Mouse (Mus musculus): ENCODE data around the gene Pxdn. TPM values are rescaled to one million over a fixed set of nuclear protein-coding genes. Genes with fewer than 3 reads are reported as not detected.

The Pxdn gene
- polyA plus RNA-seq, 1 experiment from 2014 or later = 58.0 TPM

DNA sequence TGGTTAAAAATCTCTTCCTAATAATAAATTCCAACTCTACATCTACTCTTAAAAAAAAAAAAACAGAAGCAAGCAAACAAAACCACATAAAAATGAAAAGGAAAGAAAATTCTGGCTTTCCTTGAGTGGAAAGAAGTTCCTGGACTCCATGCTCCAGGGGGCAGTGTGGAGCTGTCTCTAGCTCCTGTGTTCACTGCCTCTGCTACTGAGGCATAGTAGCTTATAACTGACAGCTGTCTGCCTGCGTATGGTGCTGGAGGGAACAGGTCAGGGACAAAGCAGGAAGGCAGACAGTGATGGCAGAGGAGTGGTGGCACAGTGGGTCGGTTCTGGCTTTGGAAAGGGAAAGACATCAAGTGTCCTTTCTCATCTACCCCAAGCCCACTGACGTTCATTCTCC lies 10.5 kb upstream of the Pxdn start:
- Histone ChIP-seq H3K4me1 (ENCODE audit: control insufficient read depth, insufficient read depth, low read length) (peaks cover 8% of the 10 kb centered on the region), H3K27me3 (ENCODE audit: control insufficient read depth, insufficient read depth, low read length) (no peaks in the 10 kb centered on the region), H3K9ac (ENCODE audit: low read length) (no peak overlapping the region), H3K27ac (ENCODE audit: low read length) (no peak overlapping the region), H3K4me3 (ENCODE audit: low read length) (no peak overlapping the region), H3K4me2 (ENCODE audit: low read depth, low read length) (no peak overlapping the region), H3K36me3 (ENCODE audit: control insufficient read depth, insufficient read depth) (no peaks in the 10 kb centered on the region), H3K9me3 (replicated peaks; ENCODE audit: control insufficient read depth, low read length) (no peaks in the 10 kb centered on the region)
- 34% methylated on average over 3 of the region's 3 CpGs for WGBS
- ATAC-seq (replicated peaks; ENCODE audit: extremely low read depth, insufficient read depth, low FRiP score) = no peak

- no peaks in the 10 kb centered on the region for H3K27me3 ChIP-seq (ENCODE audit: control insufficient read depth, insufficient read depth, low read length)
- H3K4me2 ChIP-seq (ENCODE audit: low read depth, low read length) = no peak overlapping the region
- no peaks in the 10 kb centered on the region for H3K9me3 ChIP-seq (replicated peaks; ENCODE audit: control insufficient read depth, low read length)
- H3K4me1 ChIP-seq (ENCODE audit: control insufficient read depth, insufficient read depth, low read length) = peaks cover 8% of the 10 kb centered on the region
- ATAC-seq (replicated peaks; ENCODE audit: extremely low read depth, insufficient read depth, low FRiP score) = 0 out of 2 replicates have a peak, but pooled peaks have one; percentile 54
- H3K36me3 ChIP-seq (ENCODE audit: control insufficient read depth, insufficient read depth) = no peaks in the 10 kb centered on the region
- no peak overlapping the region for H3K27ac ChIP-seq (ENCODE audit: low read length)
- WGBS = 34% methylated on average over 1 of the region's 1 CpGs
- H3K4me3 ChIP-seq (ENCODE audit: low read length) = no peak overlapping the region
- H3K9ac ChIP-seq (ENCODE audit: low read length) = no peak overlapping the region
These were observed 6.8 kb upstream of the Pxdn start for GRCm38 (mm10) chr12:29930591-29930990.

GRCm38 (mm10) chr12:29932951-29933350 lies 4.5 kb upstream of the Pxdn start:
- H3K27ac ChIP-seq (ENCODE audit: low read length) = no peak overlapping the region
- peaks cover 12% of the 10 kb centered on the region for H3K4me1 ChIP-seq (ENCODE audit: control insufficient read depth, insufficient read depth, low read length)
- H3K27me3 ChIP-seq (ENCODE audit: control insufficient read depth, insufficient read depth, low read length) = no peaks in the 10 kb centered on the region
- no peak overlapping the region for H3K9ac ChIP-seq (ENCODE audit: low read length)
- no peaks in the 10 kb centered on the region for H3K36me3 ChIP-seq (ENCODE audit: control insufficient read depth, insufficient read depth)
- ATAC-seq (replicated peaks; ENCODE audit: extremely low read depth, insufficient read depth, low FRiP score) = no peak
- no peak overlapping the region for H3K4me2 ChIP-seq (ENCODE audit: low read depth, low read length)
- no peak overlapping the region for H3K4me3 ChIP-seq (ENCODE audit: low read length)
- no peaks in the 10 kb centered on the region for H3K9me3 ChIP-seq (replicated peaks; ENCODE audit: control insufficient read depth, low read length)
- WGBS = 92% methylated on average over 1 of the region's 1 CpGs

DNA sequence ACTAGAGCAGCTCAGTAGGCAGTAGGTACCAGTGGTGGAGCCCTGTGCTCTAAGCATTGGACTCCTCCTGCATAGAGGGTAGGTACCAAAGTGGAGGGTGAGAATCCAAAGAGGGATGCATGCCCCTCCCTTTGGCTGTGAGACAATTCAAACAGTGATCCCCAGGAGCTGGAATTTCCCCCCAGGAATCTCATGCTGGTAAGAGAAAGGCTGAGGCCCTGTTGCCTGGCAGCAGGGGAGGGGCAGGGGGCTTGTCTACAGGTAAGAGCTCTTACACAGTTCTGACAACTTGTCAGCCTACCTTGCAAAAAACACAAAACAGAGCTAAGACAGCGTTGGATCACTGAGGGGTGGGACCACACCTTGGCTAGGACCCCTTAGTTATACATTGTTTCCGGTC lies 3.9 kb upstream of the Pxdn start:
- no peak for ATAC-seq (replicated peaks; ENCODE audit: extremely low read depth, insufficient read depth, low FRiP score)
- no peak overlapping the region for H3K4me2 ChIP-seq (ENCODE audit: low read depth, low read length)
- no peaks in the 10 kb centered on the region for H3K9me3 ChIP-seq (replicated peaks; ENCODE audit: control insufficient read depth, low read length)
- 79% methylated on average over 2 of the region's 2 CpGs for WGBS
- H3K27me3 ChIP-seq (ENCODE audit: control insufficient read depth, insufficient read depth, low read length) = no peaks in the 10 kb centered on the region
- H3K27ac ChIP-seq (ENCODE audit: low read length) = no peak overlapping the region
- peaks cover 12% of the 10 kb centered on the region for H3K4me1 ChIP-seq (ENCODE audit: control insufficient read depth, insufficient read depth, low read length)
- H3K4me3 ChIP-seq (ENCODE audit: low read length) = no peak overlapping the region
- H3K9ac ChIP-seq (ENCODE audit: low read length) = no peak overlapping the region
- no peaks in the 10 kb centered on the region for H3K36me3 ChIP-seq (ENCODE audit: control insufficient read depth, insufficient read depth)

- Histone ChIP-seq H3K9ac (ENCODE audit: low read length) (no peak overlapping the region), H3K4me3 (ENCODE audit: low read length) (no peak overlapping the region), H3K27ac (ENCODE audit: low read length) (no peak overlapping the region), H3K9me3 (replicated peaks; ENCODE audit: control insufficient read depth, low read length) (no peaks in the 10 kb centered on the region), H3K4me1 (ENCODE audit: control insufficient read depth, insufficient read depth, low read length) (peaks cover 15% of the 10 kb centered on the region), H3K36me3 (ENCODE audit: control insufficient read depth, insufficient read depth) (no peaks in the 10 kb centered on the region), H3K27me3 (ENCODE audit: control insufficient read depth, insufficient read depth, low read length) (no peaks in the 10 kb centered on the region), H3K4me2 (ENCODE audit: low read depth, low read length) (no peak overlapping the region)
- 69% methylated on average over 8 of the region's 8 CpGs for WGBS
- ATAC-seq (replicated peaks; ENCODE audit: extremely low read depth, insufficient read depth, low FRiP score) = no peak
These were observed 3.3 kb upstream of the Pxdn start for GRCm38 (mm10) chr12:29934120-29934581.

GRCm38 (mm10) chr12:29937851-29938375 lies 505 bp downstream of the Pxdn start:
- Histone ChIP-seq H3K27me3 (ENCODE audit: control insufficient read depth, insufficient read depth, low read length) (no peaks in the 10 kb centered on the region), H3K4me1 (ENCODE audit: control insufficient read depth, insufficient read depth, low read length) (peaks cover 37% of the 10 kb centered on the region), H3K36me3 (ENCODE audit: control insufficient read depth, insufficient read depth) (no peaks in the 10 kb centered on the region), H3K9me3 (replicated peaks; ENCODE audit: control insufficient read depth, low read length) (no peaks in the 10 kb centered on the region), H3K4me3 (ENCODE audit: low read length) (peak overlapping the region; percentile 90), H3K27ac (ENCODE audit: low read length) (peak overlapping the region; percentile 92), H3K4me2 (ENCODE audit: low read depth, low read length) (peak overlapping the region; percentile 68), H3K9ac (ENCODE audit: low read length) (peak overlapping the region; percentile 95)
- under 1% methylated on average over 49 of the region's 49 CpGs for WGBS
- peak; percentile 78 for ATAC-seq (replicated peaks; ENCODE audit: extremely low read depth, insufficient read depth, low FRiP score)

- H3K9ac ChIP-seq (ENCODE audit: low read length) = peak overlapping the region; percentile 95
- H3K4me2 ChIP-seq (ENCODE audit: low read depth, low read length) = peak overlapping the region; percentile 68
- peak overlapping the region; percentile 90 for H3K4me3 ChIP-seq (ENCODE audit: low read length)
- ATAC-seq (replicated peaks; ENCODE audit: extremely low read depth, insufficient read depth, low FRiP score) = peak; percentile 82
- H3K9me3 ChIP-seq (replicated peaks; ENCODE audit: control insufficient read depth, low read length) = no peaks in the 10 kb centered on the region
- H3K27me3 ChIP-seq (ENCODE audit: control insufficient read depth, insufficient read depth, low read length) = no peaks in the 10 kb centered on the region
- under 1% methylated on average over 40 of the region's 40 CpGs for WGBS
- peak overlapping the region; percentile 92 for H3K27ac ChIP-seq (ENCODE audit: low read length)
- H3K4me1 ChIP-seq (ENCODE audit: control insufficient read depth, insufficient read depth, low read length) = peaks cover 37% of the 10 kb centered on the region
- no peaks in the 10 kb centered on the region for H3K36me3 ChIP-seq (ENCODE audit: control insufficient read depth, insufficient read depth)
These were observed 1.1 kb downstream of the Pxdn start for GRCm38 (mm10) chr12:29938376-29939041.

DNA sequence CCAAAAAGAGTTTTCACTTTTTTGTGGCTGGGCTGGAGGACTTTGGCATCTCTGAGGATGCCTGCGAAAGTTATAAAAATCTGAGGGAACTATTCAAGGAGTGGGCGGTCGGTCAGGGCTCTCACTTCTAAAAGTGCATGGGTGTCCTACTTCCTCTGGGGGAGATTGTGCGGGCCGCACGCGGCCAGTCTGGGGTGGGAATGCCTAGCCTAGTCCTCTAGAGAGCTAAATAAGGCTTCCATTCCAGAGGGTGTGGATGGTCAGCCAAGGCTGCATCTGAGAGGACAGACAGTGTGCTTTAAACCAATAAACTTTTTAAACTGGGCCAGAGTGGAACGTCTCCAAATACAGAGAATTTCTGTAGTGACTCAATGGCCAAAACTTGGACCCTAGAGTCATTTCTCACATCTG lies 1.9 kb downstream of the Pxdn start:
- Histone ChIP-seq H3K4me3 (ENCODE audit: low read length) (peak overlapping the region; percentile 90), H3K27me3 (ENCODE audit: control insufficient read depth, insufficient read depth, low read length) (no peaks in the 10 kb centered on the region), H3K36me3 (ENCODE audit: control insufficient read depth, insufficient read depth) (no peaks in the 10 kb centered on the region), H3K27ac (ENCODE audit: low read length) (peak overlapping the region; percentile 92), H3K9ac (ENCODE audit: low read length) (peak overlapping the region; percentile 95), H3K4me2 (ENCODE audit: low read depth, low read length) (peak overlapping the region; percentile 68), H3K4me1 (ENCODE audit: control insufficient read depth, insufficient read depth, low read length) (peaks cover 38% of the 10 kb centered on the region), H3K9me3 (replicated peaks; ENCODE audit: control insufficient read depth, low read length) (no peaks in the 10 kb centered on the region)
- WGBS = 22% methylated on average over 8 of the region's 8 CpGs
- ATAC-seq (replicated peaks; ENCODE audit: extremely low read depth, insufficient read depth, low FRiP score) = no peak

- H3K4me3 ChIP-seq (ENCODE audit: low read length) = no peak overlapping the region
- no peaks in the 10 kb centered on the region for H3K9me3 ChIP-seq (replicated peaks; ENCODE audit: control insufficient read depth, low read length)
- H3K27ac ChIP-seq (ENCODE audit: low read length) = peak overlapping the region; percentile 27
- no peak for ATAC-seq (replicated peaks; ENCODE audit: extremely low read depth, insufficient read depth, low FRiP score)
- no peaks in the 10 kb centered on the region for H3K36me3 ChIP-seq (ENCODE audit: control insufficient read depth, insufficient read depth)
- H3K4me2 ChIP-seq (ENCODE audit: low read depth, low read length) = no peak overlapping the region
- H3K4me1 ChIP-seq (ENCODE audit: control insufficient read depth, insufficient read depth, low read length) = peaks cover 56% of the 10 kb centered on the region
- H3K9ac ChIP-seq (ENCODE audit: low read length) = no peak overlapping the region
- no peaks in the 10 kb centered on the region for H3K27me3 ChIP-seq (ENCODE audit: control insufficient read depth, insufficient read depth, low read length)
- 60% methylated on average over 2 of the region's 2 CpGs for WGBS
These were observed 5.0 kb downstream of the Pxdn start for GRCm38 (mm10) chr12:29942435-29942834.

Measured in heart, embryonic 16.5 days (tissue).